Mouse (Mus musculus) heart, postnatal 0 days (tissue): ENCODE measurements at regions not wholly inside any gene's neighbourhood (a gene's known extent, or its start where the extent isn't known, plus 50 kb on each side); places are given as distances from the start of the nearest gene placed in this dataset.

Experiments
- CTCF ChIP-seq: IDR thresholded peaks from 2 replicates; pipeline ENCODE4 v1.5.1; 2016; ENCODE audit warnings: antibody characterized with exemption, control low read depth, low read depth
- EP300 ChIP-seq: IDR thresholded peaks from 2 replicates; pipeline ENCODE4 v1.6.1; 2016; ENCODE audit warnings: antibody characterized with exemption, low read depth

- TF ChIP-seq CTCF (no peak), EP300 (no peak)
These were observed 379.7 kb downstream of the H2al1j start for GRCm38 (mm10) chrX:11707330-11707729.
